Mouse (Mus musculus) liver, adult 2 months (tissue): Measurements from ENCODE around the gene Mrpl10.

Source experiments
- CTCF ChIP-seq: fragments of 200-500 bp; IDR thresholded peaks from 2 replicates; pipeline ENCODE4 v1.5.1; 2011; ENCODE audit warnings: low read depth, low read length, control low read depth
- POLR2A ChIP-seq: fragments of 200-500 bp; IDR thresholded peaks from 2 replicates; pipeline ENCODE4 v1.6.1; 2011; ENCODE audit warnings: low read length, control low read depth; ENCODE audit not compliant: insufficient read depth; ENCODE audit errors: extremely low read depth

DNA sequence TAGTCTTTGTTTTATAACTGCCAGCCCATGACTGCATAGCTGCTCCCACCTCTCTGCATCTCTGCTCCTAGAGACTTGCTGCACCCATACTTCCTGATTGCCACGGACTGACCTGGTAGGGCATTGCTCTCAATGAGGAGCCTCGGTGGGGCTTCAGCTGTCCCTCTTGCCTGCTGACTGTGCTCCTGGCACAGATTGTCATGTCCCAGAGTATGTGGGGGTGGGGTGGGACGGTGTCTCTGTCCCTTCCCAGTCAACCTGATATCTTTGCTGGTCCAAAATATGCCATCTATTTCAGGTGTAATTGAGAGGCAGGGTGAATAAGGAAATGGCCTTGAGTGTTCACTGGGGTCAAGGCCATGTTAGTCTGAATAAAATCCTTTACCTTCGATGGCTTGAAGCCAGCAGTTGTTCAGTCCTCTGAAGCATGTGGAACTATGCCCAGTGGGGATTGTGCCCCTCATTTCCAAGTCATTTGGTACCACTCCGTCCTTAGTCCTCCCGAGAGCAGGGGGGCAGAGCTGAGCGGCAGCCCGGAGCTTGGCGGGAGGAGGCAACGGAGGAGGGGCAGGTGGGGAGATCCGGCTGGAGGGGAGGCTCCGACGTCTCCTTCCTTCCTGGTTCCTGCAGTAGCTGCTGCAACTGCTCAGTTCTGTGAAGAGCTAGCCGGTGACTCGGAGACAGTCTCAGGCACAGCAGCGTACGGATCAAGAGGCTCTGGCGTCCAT is 9.0 kb downstream of the Mrpl10 start, which contains the start of gene Osbpl7:
- TF ChIP-seq CTCF (peak; percentile 47), POLR2A (0 out of 2 replicates have a peak, but pooled peaks have one; percentile 30)
